Mouse (Mus musculus) MEL (cell line): Measurements from ENCODE around the gene Col19a1. TPM values are rescaled to one million over a fixed set of nuclear protein-coding genes. Genes with fewer than 3 reads are reported as not detected.
A peak's percentile ranks its signal among the peaks of the same experiment; 100 is the strongest.

ENCODE experiments used
- DNase-seq: peaks from one replicate; pipeline ENCODE4 v3.0.0; 2011; ENCODE audit warnings: low read depth, low spot score
- H3K27ac ChIP-seq: 2 replicates; pipeline ENCODE4 v1.5.1; 2012; ENCODE audit warnings: low read depth, mild to moderate bottlenecking, control low read depth, low read length, moderate library complexity; ENCODE audit not compliant: control insufficient read depth
- H3K27me3 ChIP-seq, 2 experiments: fragments of 150-350 bp in 1 of 2; sonication (generic) in 1 of 2; 2 replicates each; pipeline ENCODE4 v1.6.1; 2012; ENCODE audit warnings: low read length in 2 of 2, mild to moderate bottlenecking in 2 of 2, improper control_type of control experiment in 1 of 2, moderate library complexity in 1 of 2; ENCODE audit not compliant: insufficient read depth in 2 of 2, control insufficient read depth in 1 of 2
- H3K36me3 ChIP-seq, 2 experiments: 2 replicates each; pipeline ENCODE4 v1.6.1; 2012 to 2014; ENCODE audit warnings: low read length in 2 of 2, improper control_type of control experiment in 1 of 2, inconsistent platforms in 1 of 2, mild to moderate bottlenecking in 1 of 2; ENCODE audit not compliant: insufficient read depth in 2 of 2, control insufficient read depth in 1 of 2
- H3K4me1 ChIP-seq, 2 experiments: fragments of 150-350 bp in 1 of 2; sonication (generic) in 1 of 2; 2 replicates each; pipeline ENCODE4 v1.6.1; 2012; ENCODE audit warnings: low read length in 2 of 2, improper control_type of control experiment in 1 of 2, mild to moderate bottlenecking in 1 of 2; ENCODE audit not compliant: insufficient read depth in 2 of 2, control insufficient read depth in 1 of 2
- H3K4me3 ChIP-seq, 2 experiments: fragments of 150-350 bp in 1 of 2; sonication (generic) in 1 of 2; 2 replicates each; pipeline ENCODE4 v1.5.1; 2012; ENCODE audit warnings: low read depth in 2 of 2, low read length in 2 of 2, mild to moderate bottlenecking in 2 of 2, moderate library complexity in 2 of 2, control low read depth in 1 of 2, improper control_type of control experiment in 1 of 2; ENCODE audit not compliant: control insufficient read depth in 1 of 2, insufficient read depth in 1 of 2
- H3K79me2 ChIP-seq: 2 replicates; pipeline ENCODE4 v1.6.1; 2012; ENCODE audit warnings: mild to moderate bottlenecking, low read length, moderate library complexity; ENCODE audit not compliant: control insufficient read depth, poor library complexity, insufficient read depth
- H3K9ac ChIP-seq: 2 replicates; pipeline ENCODE4 v1.6.1; 2012; ENCODE audit warnings: low read depth, mild to moderate bottlenecking, control low read depth, low read length, moderate library complexity; ENCODE audit not compliant: control insufficient read depth, poor library complexity, severe bottlenecking
- H3K9me3 ChIP-seq: fragments of 150-350 bp; sonication (generic); replicated peaks from 2 replicates; pipeline ENCODE4 v1.6.1; 2012; ENCODE audit warnings: mild to moderate bottlenecking, low read length, improper control_type of control experiment, moderate library complexity; ENCODE audit not compliant: insufficient read depth
- CTCF ChIP-seq, 3 experiments: IDR thresholded peaks in 2 of 3; conservative IDR thresholded peaks in 1 of 3; 2 replicates each; pipeline ENCODE4 v1.5.1; 2011 to 2012; ENCODE audit warnings: low read length in 3 of 3, low read depth in 2 of 3, mild to moderate bottlenecking in 2 of 3, improper control_type of control experiment in 1 of 3, inconsistent platforms in 1 of 3, mixed read lengths in 1 of 3, moderate library complexity in 1 of 3; ENCODE audit not compliant: control insufficient read depth in 1 of 3, insufficient read depth in 1 of 3, poor library complexity in 1 of 3, severe bottlenecking in 1 of 3
- E2F4 ChIP-seq: IDR thresholded peaks from 2 replicates; pipeline ENCODE4 v1.6.1; 2011; ENCODE audit warnings: low read depth, low read length, improper control_type of control experiment, borderline replicate concordance
- ETS1 ChIP-seq: IDR thresholded peaks from 2 replicates; pipeline ENCODE4 v1.6.1; 2012; ENCODE audit warnings: low read depth, mild to moderate bottlenecking, inconsistent platforms, low read length, improper control_type of control experiment, moderate library complexity
- GATA1 ChIP-seq: IDR thresholded peaks from 2 replicates; pipeline ENCODE4 v1.6.1; 2011; ENCODE audit warnings: low read depth, low read length, improper control_type of control experiment
- MYC ChIP-seq: IDR thresholded peaks from 2 replicates; pipeline ENCODE4 v1.6.1; 2011; ENCODE audit warnings: low read depth, mild to moderate bottlenecking, low read length, improper control_type of control experiment, moderate library complexity
- NRF1 ChIP-seq: IDR thresholded peaks from 2 replicates; pipeline ENCODE4 v1.6.1; 2014; ENCODE audit warnings: low read depth, mild to moderate bottlenecking, inconsistent platforms, low read length, improper control_type of control experiment, moderate library complexity; ENCODE audit not compliant: poor library complexity, insufficient read depth, severe bottlenecking
- RAD21 ChIP-seq: IDR thresholded peaks from 2 replicates; pipeline ENCODE4 v1.6.1; 2011; ENCODE audit warnings: mild to moderate bottlenecking, low read depth, low read length, improper control_type of control experiment
- RCOR1 ChIP-seq: IDR thresholded peaks from 2 replicates; pipeline ENCODE4 v1.6.1; 2012; ENCODE audit warnings: low read depth, mild to moderate bottlenecking, inconsistent platforms, low read length, improper control_type of control experiment
- SIN3A ChIP-seq: IDR thresholded peaks from 2 replicates; pipeline ENCODE4 v1.6.1; 2012; ENCODE audit warnings: low read length, improper control_type of control experiment, inconsistent platforms
- SMC3 ChIP-seq: IDR thresholded peaks from 2 replicates; pipeline ENCODE4 v1.6.1; 2011; ENCODE audit warnings: low read depth, low read length, improper control_type of control experiment
- TCF12 ChIP-seq: IDR thresholded peaks from 2 replicates; pipeline ENCODE4 v1.6.1; 2014; ENCODE audit warnings: low read depth, mild to moderate bottlenecking, inconsistent platforms, low read length, improper control_type of control experiment, moderate library complexity
- USF1 ChIP-seq: IDR thresholded peaks from 2 replicates; pipeline ENCODE4 v1.6.1; 2014; ENCODE audit warnings: low read depth, mild to moderate bottlenecking, inconsistent platforms, low read length, improper control_type of control experiment, moderate library complexity
- USF2 ChIP-seq, 2 experiments: IDR thresholded peaks; 2 replicates each; pipeline ENCODE4 v1.6.1; 2011 to 2012; ENCODE audit warnings: improper control_type of control experiment in 2 of 2, low read length in 2 of 2, borderline replicate concordance in 1 of 2, inconsistent platforms in 1 of 2, low read depth in 1 of 2, mild to moderate bottlenecking in 1 of 2; ENCODE audit not compliant: insufficient read depth in 1 of 2
- ZKSCAN1 ChIP-seq: IDR thresholded peaks from 2 replicates; pipeline ENCODE4 v1.6.1; 2012; ENCODE audit warnings: low read depth, mild to moderate bottlenecking, inconsistent platforms, low read length, improper control_type of control experiment, moderate library complexity
- polyA plus RNA-seq, 2 experiments: library from polyadenylated mRNA; stranded (reverse) in 1 of 2; unstranded in 1 of 2; fragments of >175 nt in 1 of 2; fragments of >200 nt in 1 of 2; gene quantifications; 2 replicates each; pipeline versions ENCODE4 v1.2.1 to v1.2.4; 2012; ENCODE audit warnings: low replicate concordance in 2 of 2, low read depth in 1 of 2; ENCODE audit not compliant: insufficient read length in 2 of 2, insufficient read depth in 1 of 2, missing spikeins in 1 of 2
- total RNA-seq: library from RNA; depleted of rRNA; stranded (reverse); fragments of 300-350 nt; gene quantifications from 2 replicates; pipeline ENCODE4 v1.2.3, GENCODE M21; 2012

Col19a1 gene
- total and polyA plus RNA-seq, 3 experiments, result not detected

- no peak for TF ChIP-seq NRF1
- TF ChIP-seq USF1, result no peak
- no peak for TF ChIP-seq ZKSCAN1
- no peak for TF ChIP-seq SIN3A
- TF ChIP-seq RCOR1, result no peak
- TF ChIP-seq GATA1, result no peak
- no peak for TF ChIP-seq USF2 (IDR thresholded peaks at IDR 0.05; ENCODE audit: borderline replicate concordance in 1 of 2, insufficient read depth in 1 of 2, low read depth in 1 of 2, low read length in 2 of 2)
- TF ChIP-seq, all 39 proteins: peak for 0
- no peaks in the 10 kb centered on the region for H3K9me3 ChIP-seq
- H3K36me3 ChIP-seq, result no peaks in the 10 kb centered on the region
- H3K9ac ChIP-seq, result no peak overlapping the region
- no peak overlapping the region for H3K4me3 ChIP-seq
- no peaks in the 10 kb centered on the region for H3K79me2 ChIP-seq
- H3K27ac ChIP-seq, result no peak overlapping the region
- no peak for DNase-seq
- no peaks in the 10 kb centered on the region for H3K27me3 ChIP-seq
- no peaks in the 10 kb centered on the region for H3K4me1 ChIP-seq
Measured at GRCm38 (mm10) chr1:24259419-24259818, 327.9 kb downstream of the Col19a1 start.

- H3K4me1 ChIP-seq, result no peaks in the 10 kb centered on the region
- no peak for TF ChIP-seq MYC
- no peak for TF ChIP-seq ETS1
- TF ChIP-seq, all 39 proteins: peak for 0
- no peak overlapping the region for H3K9ac ChIP-seq
- H3K9me3 ChIP-seq, result no peaks in the 10 kb centered on the region
- H3K36me3 ChIP-seq, result no peaks in the 10 kb centered on the region
- no peak for DNase-seq
- H3K79me2 ChIP-seq, result no peaks in the 10 kb centered on the region
- H3K27ac ChIP-seq, result no peak overlapping the region
- H3K4me3 ChIP-seq, result no peak overlapping the region
- no peaks in the 10 kb centered on the region for H3K27me3 ChIP-seq
Measured at GRCm38 (mm10) chr1:24257961-24258360, 329.3 kb downstream of the Col19a1 start.

- H3K36me3 ChIP-seq, result no peaks in the 10 kb centered on the region
- H3K27me3 ChIP-seq, result no peaks in the 10 kb centered on the region
- no peaks in the 10 kb centered on the region for H3K4me1 ChIP-seq
- H3K4me3 ChIP-seq, result no peak overlapping the region
- TF ChIP-seq TCF12 (no peak), E2F4 (no peak), USF2 (IDR thresholded peaks at IDR 0.05; ENCODE audit: borderline replicate concordance in 1 of 2, insufficient read depth in 1 of 2, low read depth in 1 of 2, low read length in 2 of 2) (no peak), CTCF (IDR thresholded peaks at IDR 0.05 in 2 of 3, conservative IDR thresholded peaks at IDR 0.05 in 1 of 3; ENCODE audit: control insufficient read depth in 1 of 3, insufficient read depth in 1 of 3, low read depth in 2 of 3, low read length in 3 of 3, poor library complexity in 1 of 3, severe bottlenecking in 1 of 3) (peak; percentile 28 to 63 (median 59)), SMC3 (peak; percentile 52), RAD21 (peak; percentile 66)
- H3K9me3 ChIP-seq, result no peaks in the 10 kb centered on the region
- no peaks in the 10 kb centered on the region for H3K79me2 ChIP-seq
- H3K27ac ChIP-seq, result no peak overlapping the region
- no peak overlapping the region for H3K9ac ChIP-seq
- DNase-seq, result peak; percentile 42
Measured at GRCm38 (mm10) chr1:24249105-24249664, 338.1 kb downstream of the Col19a1 start.
